Mouse (Mus musculus): ENCODE data around the gene Nim1k.

DNA sequence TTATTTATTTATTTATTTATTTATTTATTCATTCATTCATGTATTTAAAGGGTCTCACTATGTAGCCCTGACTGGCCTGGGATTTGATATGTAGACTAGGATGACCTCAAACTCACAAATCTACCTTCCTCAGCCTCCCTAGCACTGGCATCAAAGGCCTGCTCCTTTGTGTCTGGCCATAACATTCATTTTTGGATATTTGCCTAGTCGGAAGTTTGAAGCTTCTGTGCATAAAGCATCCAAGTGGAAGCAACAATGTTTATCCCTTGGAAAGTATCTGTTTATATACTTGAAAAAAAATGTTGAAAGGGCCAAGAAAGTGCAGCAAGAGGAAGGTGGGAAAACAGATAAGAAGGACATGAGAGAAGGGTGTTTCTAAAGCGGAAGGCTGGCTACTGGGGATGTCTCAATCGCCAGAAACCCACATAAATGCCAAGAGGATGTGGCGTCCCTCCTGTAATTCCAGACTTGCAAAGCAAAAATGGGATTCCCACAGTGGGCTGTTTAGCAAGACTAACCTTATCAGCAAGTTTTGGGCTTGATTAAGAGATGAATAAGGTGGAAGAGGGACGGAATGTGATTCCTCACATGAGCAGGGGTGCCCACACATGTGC, 37.2 kb upstream of the Nim1k start:
- TF ChIP-seq POLR2A (IDR thresholded peaks at IDR 0.05; ENCODE audit: low read depth, low read length): no peak
- TF ChIP-seq CTCF (IDR thresholded peaks at IDR 0.05; ENCODE audit: extremely low read depth, insufficient read length, insufficient replicate concordance, low read depth, low read length): no peak

Data from small intestine, adult 2 months (tissue).